Comparison of ENCODE assay signal across 8 mouse cellular contexts in the genomic region with DNA sequence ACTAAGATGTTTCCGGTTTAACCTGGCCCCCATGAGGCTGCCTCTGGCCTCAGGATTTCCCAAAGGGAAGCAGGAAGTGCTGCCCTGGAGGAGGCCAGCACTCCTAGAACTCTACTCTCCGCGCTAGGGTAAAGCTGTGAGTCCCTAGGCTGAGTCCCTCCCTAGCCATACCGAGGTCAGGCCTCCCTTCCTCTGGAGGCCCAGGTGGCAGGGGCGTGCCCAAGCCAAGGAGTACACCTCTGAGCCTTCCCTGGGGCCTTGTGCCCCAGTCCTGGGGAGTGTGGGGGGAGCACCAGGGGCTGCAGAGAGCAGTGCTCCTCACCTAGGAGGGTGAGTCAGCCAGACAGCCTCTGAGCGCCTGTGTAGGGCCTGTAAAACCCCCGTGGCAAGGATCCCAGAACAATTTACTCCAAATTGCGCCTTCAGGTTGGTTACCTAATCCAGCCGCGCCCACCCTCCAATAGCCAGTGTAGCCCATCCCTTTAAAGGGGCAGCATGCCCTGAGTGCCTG. TPM values are rescaled to one million over a fixed set of nuclear protein-coding genes. Genes with fewer than 3 reads are reported as not detected.
DNase-seq lines count a peak whose midpoint lies in the region; ATAC-seq lines count a peak whose summit lies in the region.

No protein-coding gene starts in this region.

- ATAC-seq in neural tube, embryonic 11.5 days (ENCODE audit: insufficient read depth, low FRiP score, low TSS enrichment), result no peak
- peak; percentile 45; the same call in 1 of the 2 replicates for ATAC-seq in embryonic facial prominence, embryonic 12.5 days (ENCODE audit: insufficient number of reproducible peaks, insufficient read depth, low FRiP score, low TSS enrichment)
- ATAC-seq in kidney, embryonic 16.5 days (ENCODE audit: low FRiP score, low TSS enrichment), result peak; percentile 60

- WGBS in neural tube, embryonic 11.5 days, result 10% methylated on average over 10 of the region's 10 CpGs
- WGBS in embryonic facial prominence, embryonic 12.5 days, result 11% methylated on average over 10 of the region's 10 CpGs
- 7% methylated on average over 10 of the region's 10 CpGs for WGBS in kidney, embryonic 16.5 days

- H3K9me3 ChIP-seq in neural tube, embryonic 11.5 days (ENCODE audit: control insufficient read depth, low read length), result no peaks in the 10 kb centered on the region
- no peaks in the 10 kb centered on the region for H3K9me3 ChIP-seq in embryonic facial prominence, embryonic 12.5 days
- no peaks in the 10 kb centered on the region for H3K9me3 ChIP-seq in kidney, embryonic 16.5 days (ENCODE audit: low read length)

- H3K9ac ChIP-seq in neural tube, embryonic 11.5 days (ENCODE audit: low read length), result no peak overlapping the region
- H3K9ac ChIP-seq in embryonic facial prominence, embryonic 12.5 days, result peak overlapping the region; percentile 47
- H3K9ac ChIP-seq in kidney, embryonic 16.5 days (replicated peaks; ENCODE audit: low read length), result peak overlapping the region; percentile 87

- 0 out of 2 replicates have a peak, but pooled peaks cover 2% of the 10 kb centered on the region for H3K4me1 ChIP-seq in neural tube, embryonic 11.5 days (ENCODE audit: control insufficient read depth, insufficient read depth, low read length)
- H3K4me1 ChIP-seq in embryonic facial prominence, embryonic 12.5 days, result peaks cover 21% of the 10 kb centered on the region
- H3K4me1 ChIP-seq in kidney, embryonic 16.5 days (ENCODE audit: insufficient read depth, low read length), result peaks cover 23% of the 10 kb centered on the region

- no peak overlapping the region for H3K27ac ChIP-seq in neural tube, embryonic 11.5 days (ENCODE audit: low read depth, low read length)
- peak overlapping the region; percentile 75 for H3K27ac ChIP-seq in embryonic facial prominence, embryonic 12.5 days
- peak overlapping the region; percentile 87 for H3K27ac ChIP-seq in kidney, embryonic 16.5 days (ENCODE audit: low read length)

- no peak for DNase-seq in neural tube, embryonic 11.5 days (ENCODE audit: low spot score)
- no peak for DNase-seq in neural tube, embryonic 10.5 days (ENCODE audit: extremely low spot score, low spot score)
- peak; percentile 83 for DNase-seq in lung, postnatal 36 days
- no peak for DNase-seq in c-Kit-positive CD71-positive TER-119-positive erythroid progenitor cells, embryonic 14.5 days (ENCODE audit: low spot score)
- DNase-seq in right cerebral cortex, postnatal 10 days (ENCODE audit: low spot score in 2 of 2), result no peak
- no peak for DNase-seq in testis, postnatal 10 days (ENCODE audit: low spot score)

- H3K36me3 ChIP-seq in neural tube, embryonic 11.5 days (ENCODE audit: control insufficient read depth, insufficient read depth, low read length), result no peaks in the 10 kb centered on the region
- H3K36me3 ChIP-seq in embryonic facial prominence, embryonic 12.5 days, result no peaks in the 10 kb centered on the region
- no peaks in the 10 kb centered on the region for H3K36me3 ChIP-seq in kidney, embryonic 16.5 days (ENCODE audit: insufficient read depth, low read length)

- H3K4me2 ChIP-seq in neural tube, embryonic 11.5 days (ENCODE audit: low read depth), result peak overlapping the region; percentile 24; the same call in 1 of the 2 replicates
- H3K4me2 ChIP-seq in embryonic facial prominence, embryonic 12.5 days (replicated peaks), result peak overlapping the region; percentile 92
- H3K4me2 ChIP-seq in kidney, embryonic 16.5 days (replicated peaks; ENCODE audit: low read depth, low read length), result peak overlapping the region; percentile 93

- H3K4me3 ChIP-seq in neural tube, embryonic 11.5 days (ENCODE audit: low read depth, low read length), result no peak overlapping the region
- H3K4me3 ChIP-seq in embryonic facial prominence, embryonic 12.5 days, result peak overlapping the region; percentile 87
- peak overlapping the region; percentile 79 for H3K4me3 ChIP-seq in kidney, embryonic 16.5 days (ENCODE audit: low read length)

- H3K27me3 ChIP-seq in neural tube, embryonic 11.5 days (ENCODE audit: control insufficient read depth, insufficient read depth, low read length), result no peaks in the 10 kb centered on the region
- no peaks in the 10 kb centered on the region for H3K27me3 ChIP-seq in embryonic facial prominence, embryonic 12.5 days
- H3K27me3 ChIP-seq in kidney, embryonic 16.5 days (ENCODE audit: insufficient read depth, low read length), result no peaks in the 10 kb centered on the region

RNA-seq across cellular contexts. Expression of a gene that starts 1.6 kb away (rescaled TPM):
- polyA plus RNA-seq in neural tube, embryonic 11.5 days (2014; fragmentation: Nextera tagmentation; extraction: Ambion mirVana), result 30.0 and 33.5 TPM in 2 replicates
- 50.8 and 52.0 TPM in 2 replicates for polyA plus RNA-seq in embryonic facial prominence, embryonic 12.5 days (2016; fragmentation: Nextera tagmentation; extraction: Ambion mirVana)
- polyA plus RNA-seq in kidney, embryonic 16.5 days (2015; fragmentation: Nextera tagmentation; extraction: Ambion mirVana), result 52.0 and 53.4 TPM in 2 replicates

Comparison
In these comparisons a context has a peak if more than half of its experiments do, and no peak if none do; other contexts are left out.
1. H3K4me2 ChIP-seq: peak in every context shown above with its lines; median percentile 93 in kidney, embryonic 16.5 days; 92 in embryonic facial prominence, embryonic 12.5 days; 24 in neural tube, embryonic 11.5 days.